Comparison of ENCODE assay signal across 11 mouse cellular contexts in genomic region chr16:43710651-43711050, GRCm38 (mm10). TPM values are rescaled to one million over a fixed set of nuclear protein-coding genes. Genes with fewer than 3 reads are reported as not detected.
DNase-seq lines count a peak whose midpoint lies in the region; ATAC-seq and TF ChIP-seq lines count a peak whose summit lies in the region.
"Had no signal": no experiment of that assay in that cellular context is flagged by ENCODE, and none has a peak within 500 bp of the region (broad histone marks: within the 10 kb centered on the region; RNA-seq: fewer than 3 reads in every experiment).

No protein-coding gene starts in this region.

- 61% methylated on average over 11 of the region's 11 CpGs for WGBS in heart, embryonic 11.5 days (ENCODE audit: insufficient replicate concordance)
- 85% methylated on average over 11 of the region's 11 CpGs for WGBS in spleen, adult 2 months
- 67% methylated on average over 11 of the region's 11 CpGs for WGBS in heart, embryonic 15.5 days

- peak; percentile 99 for DNase-seq in heart, adult 11 months
- no peak for DNase-seq in spleen, adult 2 months (ENCODE audit: low read depth in 1 of 2, low spot score in 2 of 2)
- no peak for DNase-seq in spleen, postnatal 10 days (ENCODE audit: low spot score in 2 of 2)
- DNase-seq in skeletal muscle tissue, adult 2 months (ENCODE audit: low read depth, low spot score) = peak; percentile 56
- DNase-seq in neural tube, embryonic 10.5 days (ENCODE audit: extremely low spot score, low spot score) = no peak
- DNase-seq in frontal cortex, adult 2 months (ENCODE audit: extremely low spot score in 1 of 2, low spot score in 1 of 2) = no peak
- DNase-seq: cerebellum, postnatal 36 days; kidney, adult 11 months had no signal

- no peaks in the 10 kb centered on the region for H3K9me3 ChIP-seq in heart, embryonic 11.5 days (replicated peaks; ENCODE audit: control insufficient read depth, low read length)
- H3K9me3 ChIP-seq in heart, embryonic 15.5 days (replicated peaks) = no peaks in the 10 kb centered on the region
- H3K9me3 ChIP-seq: liver, embryonic 15.5 days had no signal

- TF ChIP-seq CTCF in spleen, adult 2 months (IDR thresholded peaks at IDR 0.05; ENCODE audit: extremely low read depth, insufficient read depth, insufficient read length, insufficient replicate concordance) = no peak

- no peak overlapping the region for H3K4me3 ChIP-seq in heart, embryonic 11.5 days (ENCODE audit: low read depth, low read length)
- H3K4me3 ChIP-seq in spleen, adult 2 months (ENCODE audit: extremely low read depth, insufficient read depth, insufficient read length) = no peak overlapping the region
- no peak overlapping the region for H3K4me3 ChIP-seq in heart, embryonic 15.5 days
- H3K4me3 ChIP-seq: liver, embryonic 15.5 days had no signal

- H3K4me1 ChIP-seq in heart, embryonic 11.5 days (ENCODE audit: control insufficient read depth, insufficient read depth, low read length) = peaks cover 13% of the 10 kb centered on the region
- H3K4me1 ChIP-seq in spleen, adult 2 months (ENCODE audit: control insufficient read depth, insufficient read depth, insufficient read length) = peaks cover 15% of the 10 kb centered on the region
- H3K4me1 ChIP-seq in heart, embryonic 15.5 days (replicated peaks) = peaks cover 17% of the 10 kb centered on the region
- H3K4me1 ChIP-seq: liver, embryonic 15.5 days had no signal

- no peak overlapping the region for H3K4me2 ChIP-seq in heart, embryonic 11.5 days
- H3K4me2 ChIP-seq in heart, embryonic 15.5 days = peak overlapping the region; percentile 62
- H3K4me2 ChIP-seq: liver, embryonic 15.5 days had no signal

- H3K9ac ChIP-seq in heart, embryonic 11.5 days (ENCODE audit: low read depth, low read length) = no peak overlapping the region
- no peak overlapping the region for H3K9ac ChIP-seq in heart, embryonic 15.5 days
- H3K9ac ChIP-seq: liver, embryonic 15.5 days had no signal

- H3K27ac ChIP-seq in heart, embryonic 11.5 days (ENCODE audit: low read depth, low read length) = no peak overlapping the region
- peak overlapping the region; percentile 78; the same call in 1 of the 2 replicates for H3K27ac ChIP-seq in spleen, adult 2 months (ENCODE audit: insufficient read depth, low read length)
- no peak overlapping the region for H3K27ac ChIP-seq in heart, embryonic 15.5 days
- H3K27ac ChIP-seq: liver, embryonic 15.5 days had no signal

- no peaks in the 10 kb centered on the region for H3K36me3 ChIP-seq in heart, embryonic 11.5 days (ENCODE audit: control insufficient read depth, insufficient read depth, low read length)
- H3K36me3 ChIP-seq in spleen, adult 2 months (ENCODE audit: control insufficient read depth, insufficient read depth, low read length) = no peaks in the 10 kb centered on the region
- no peaks in the 10 kb centered on the region for H3K36me3 ChIP-seq in heart, embryonic 15.5 days
- H3K36me3 ChIP-seq: liver, embryonic 15.5 days had no signal

- ATAC-seq in heart, embryonic 11.5 days (replicated peaks; ENCODE audit: insufficient number of reproducible peaks, low FRiP score, low TSS enrichment) = no peak
- no peak for ATAC-seq in heart, embryonic 15.5 days (replicated peaks; ENCODE audit: insufficient number of reproducible peaks, insufficient read depth, low FRiP score, low read depth)

- no peaks in the 10 kb centered on the region for H3K27me3 ChIP-seq in heart, embryonic 11.5 days (ENCODE audit: control insufficient read depth, insufficient read depth, low read length)
- no peaks in the 10 kb centered on the region for H3K27me3 ChIP-seq in spleen, adult 2 months (ENCODE audit: control insufficient read depth, insufficient read depth, low read length)
- no peaks in the 10 kb centered on the region for H3K27me3 ChIP-seq in heart, embryonic 15.5 days
- H3K27me3 ChIP-seq: liver, embryonic 15.5 days had no signal

- TF ChIP-seq POLR2A in spleen, adult 2 months (IDR thresholded peaks at IDR 0.05; ENCODE audit: low read depth, low read length) = no peak

RNA-seq across cellular contexts. Expression of gene Drd3, which starts 43.2 kb away (rescaled TPM):
- not detected in 2 replicates for polyA plus RNA-seq in heart, embryonic 11.5 days (2014; fragmentation: Nextera tagmentation; extraction: Ambion mirVana)
- polyA plus RNA-seq in spleen, adult 2 months (2012; rRNA removed) = not detected in 2 replicates
- polyA plus RNA-seq in heart, embryonic 15.5 days (2015; fragmentation: Nextera tagmentation; extraction: Ambion mirVana) = not detected in 2 replicates
- 0.19 and 0.20 TPM in 2 replicates for polyA plus RNA-seq in frontal cortex, adult 2 months (2012; rRNA removed)
- polyA plus RNA-seq: liver, embryonic 15.5 days had no signal

RNA-seq across cellular contexts. Expression of gene Tigit, which starts 46.7 kb away (rescaled TPM):
- polyA plus RNA-seq in heart, embryonic 11.5 days (2014; fragmentation: Nextera tagmentation; extraction: Ambion mirVana) = not detected in 2 replicates
- 4.6 and 5.3 TPM in 2 replicates for polyA plus RNA-seq in spleen, adult 2 months (2012; rRNA removed)
- polyA plus RNA-seq in heart, embryonic 15.5 days (2015; fragmentation: Nextera tagmentation; extraction: Ambion mirVana) = not detected in 2 replicates
- 0.19 TPM in 1 of 2 replicates, not detected in the other for polyA plus RNA-seq in frontal cortex, adult 2 months (2012; rRNA removed)
- polyA plus RNA-seq: liver, embryonic 15.5 days had no signal

Comparison
In these comparisons a context has a peak if more than half of its experiments do, and no peak if none do; other contexts are left out.
1. DNase-seq: peak in heart, adult 11 months (single experiment) and skeletal muscle tissue, adult 2 months (single experiment); none in spleen, adult 2 months (0 of 2), spleen, postnatal 10 days (0 of 2), neural tube, embryonic 10.5 days (single experiment) and frontal cortex, adult 2 months (0 of 2).